27 mouse cellular contexts compared by ENCODE assay signal in genomic region chr9:75589850-75590790, GRCm38 (mm10). TPM values are rescaled to one million over a fixed set of nuclear protein-coding genes. Genes with fewer than 3 reads are reported as not detected.
DNase-seq lines count a peak whose midpoint lies in the region; ATAC-seq and TF ChIP-seq lines count a peak whose summit lies in the region.
"Had no signal": no experiment of that assay in that cellular context is flagged by ENCODE, and none has a peak within 500 bp of the region (broad histone marks: within the 10 kb centered on the region; RNA-seq: fewer than 3 reads in every experiment).

No protein-coding gene starts in this region.

- TF ChIP-seq CTCF in E14TG2a.4 (conservative IDR thresholded peaks at IDR 0.05; ENCODE audit: low read length): no peak

- H3K9ac ChIP-seq in intestine, embryonic 15.5 days: no peak overlapping the region
- H3K9ac ChIP-seq in neural tube, embryonic 15.5 days (replicated peaks): no peak overlapping the region
- no peak overlapping the region for H3K9ac ChIP-seq in kidney, embryonic 15.5 days
- H3K9ac ChIP-seq: embryonic facial prominence, embryonic 13.5 days; forebrain, embryonic 12.5 days; heart, embryonic 13.5 days; hindbrain, embryonic 14.5 days had no signal

- peaks cover 15% of the 10 kb centered on the region for H3K4me1 ChIP-seq in E14TG2a.4 (replicated peaks; ENCODE audit: low read depth, low read length)
- H3K4me1 ChIP-seq in intestine, embryonic 15.5 days (replicated peaks): 0 out of 2 replicates have a peak, but pooled peaks cover 2% of the 10 kb centered on the region
- H3K4me1 ChIP-seq in neural tube, embryonic 15.5 days: no peaks in the 10 kb centered on the region
- no peaks in the 10 kb centered on the region for H3K4me1 ChIP-seq in kidney, embryonic 15.5 days
- H3K4me1 ChIP-seq: embryonic facial prominence, embryonic 10.5 days; embryonic facial prominence, embryonic 13.5 days; forebrain, embryonic 12.5 days; heart, embryonic 10.5 days; heart, embryonic 13.5 days had no signal

- no peaks in the 10 kb centered on the region for H3K36me3 ChIP-seq in E14TG2a.4 (ENCODE audit: insufficient read depth, low read length)
- H3K36me3 ChIP-seq in intestine, embryonic 15.5 days: no peaks in the 10 kb centered on the region
- H3K36me3 ChIP-seq in neural tube, embryonic 15.5 days: peaks cover 97% of the 10 kb centered on the region
- peaks cover 9% of the 10 kb centered on the region; the same call in 1 of the 2 replicates for H3K36me3 ChIP-seq in kidney, embryonic 15.5 days

- peak; percentile 41 for DNase-seq in R1 (ENCODE audit: low read depth, low spot score)
- DNase-seq in kidney, adult 9 months: no peak
- DNase-seq: adrenal gland, adult 2 months; adrenal gland, postnatal 14 days; cerebellum, adult 11-12 months; cerebellum, adult 8-10 months; cerebellum, postnatal 10 days; embryo, embryonic 11 days; gastrocnemius, postnatal 10 days; gastrocnemius, postnatal 36 days; heart, adult 2 months; heart, postnatal 14 days; heart, postnatal 4 days had no signal

- WGBS in intestine, embryonic 15.5 days: 71% methylated on average over 15 of the region's 15 CpGs
- 69% methylated on average over 15 of the region's 15 CpGs for WGBS in neural tube, embryonic 15.5 days
- WGBS in kidney, embryonic 15.5 days: 68% methylated on average over 15 of the region's 15 CpGs

- 0 out of 2 replicates have a peak, but pooled peaks cover 4% of the 10 kb centered on the region for H3K9me3 ChIP-seq in E14TG2a.4 (ENCODE audit: low read length)
- H3K9me3 ChIP-seq in intestine, embryonic 15.5 days: no peaks in the 10 kb centered on the region
- no peaks in the 10 kb centered on the region for H3K9me3 ChIP-seq in neural tube, embryonic 15.5 days (replicated peaks)
- H3K9me3 ChIP-seq in kidney, embryonic 15.5 days (replicated peaks): no peaks in the 10 kb centered on the region
- H3K9me3 ChIP-seq: embryonic facial prominence, embryonic 10.5 days; embryonic facial prominence, embryonic 13.5 days; forebrain, embryonic 12.5 days; heart, embryonic 10.5 days; heart, embryonic 13.5 days had no signal

- no peak overlapping the region for H3K4me2 ChIP-seq in intestine, embryonic 15.5 days (replicated peaks)
- no peak overlapping the region for H3K4me2 ChIP-seq in neural tube, embryonic 15.5 days
- no peak overlapping the region for H3K4me2 ChIP-seq in kidney, embryonic 15.5 days
- H3K4me2 ChIP-seq: embryonic facial prominence, embryonic 13.5 days; forebrain, embryonic 12.5 days; heart, embryonic 13.5 days; hindbrain, embryonic 14.5 days had no signal

- peak; percentile 84 for ATAC-seq in intestine, embryonic 15.5 days
- 0 out of 2 replicates have a peak, but pooled peaks have one; percentile 28 for ATAC-seq in neural tube, embryonic 15.5 days (ENCODE audit: low FRiP score)
- ATAC-seq in kidney, embryonic 15.5 days (replicated peaks; ENCODE audit: low FRiP score): no peak
- ATAC-seq: CD4-positive, CD25-positive, alpha-beta regulatory T cell, adult 4 months; forebrain, embryonic 16.5 days; hindbrain, postnatal 0 days had no signal

- H3K27me3 ChIP-seq in E14TG2a.4 (ENCODE audit: insufficient read depth, low read length): no peaks in the 10 kb centered on the region
- H3K27me3 ChIP-seq in intestine, embryonic 15.5 days (replicated peaks): no peaks in the 10 kb centered on the region
- H3K27me3 ChIP-seq in neural tube, embryonic 15.5 days (replicated peaks): no peaks in the 10 kb centered on the region
- H3K27me3 ChIP-seq in kidney, embryonic 15.5 days: no peaks in the 10 kb centered on the region
- H3K27me3 ChIP-seq: embryonic facial prominence, embryonic 13.5 days; forebrain, embryonic 12.5 days; heart, embryonic 13.5 days had no signal

- no peak overlapping the region for H3K27ac ChIP-seq in intestine, embryonic 15.5 days
- H3K27ac ChIP-seq in neural tube, embryonic 15.5 days (replicated peaks): no peak overlapping the region; the same call in 1 of the 2 replicates
- H3K27ac ChIP-seq in kidney, embryonic 15.5 days: no peak overlapping the region
- H3K27ac ChIP-seq: embryonic facial prominence, embryonic 10.5 days; embryonic facial prominence, embryonic 13.5 days; forebrain, embryonic 12.5 days; heart, adult 2 months; heart, embryonic 10.5 days; heart, embryonic 13.5 days; hindbrain, embryonic 14.5 days; hindbrain, postnatal 0 days had no signal

- H3K4me3 ChIP-seq in E14TG2a.4 (replicated peaks; ENCODE audit: low read length): peak overlapping the region; percentile 11; the same call in 1 of the 2 replicates
- no peak overlapping the region for H3K4me3 ChIP-seq in intestine, embryonic 15.5 days (replicated peaks)
- H3K4me3 ChIP-seq in neural tube, embryonic 15.5 days (replicated peaks): no peak overlapping the region
- no peak overlapping the region for H3K4me3 ChIP-seq in kidney, embryonic 15.5 days (replicated peaks)
- H3K4me3 ChIP-seq: embryonic facial prominence, embryonic 10.5 days; embryonic facial prominence, embryonic 13.5 days; erythroblast, embryonic 14.5 days; forebrain, embryonic 12.5 days; heart, adult 2 months; heart, embryonic 10.5 days; heart, embryonic 13.5 days had no signal

RNA-seq across cellular contexts. Expression of gene Tmod2, which starts 21.0 kb away (rescaled TPM):
- 16.1 and 20.8 TPM in 2 replicates for polyA plus RNA-seq in intestine, embryonic 15.5 days (2015; fragmentation: Nextera tagmentation; extraction: Ambion mirVana)
- 252 and 283 TPM in 2 replicates for polyA plus RNA-seq in neural tube, embryonic 15.5 days (2015; fragmentation: Nextera tagmentation; extraction: Ambion mirVana)
- polyA plus RNA-seq in kidney, embryonic 15.5 days (2015; fragmentation: Nextera tagmentation; extraction: Ambion mirVana): 22.1 and 26.5 TPM in 2 replicates
- polyA plus RNA-seq: erythroblast, embryonic 14.5 days had no signal

RNA-seq across cellular contexts. Expression of gene Tmod3, which starts 30.7 kb away (rescaled TPM):
- polyA plus RNA-seq in intestine, embryonic 15.5 days (2015; fragmentation: Nextera tagmentation; extraction: Ambion mirVana): 98.6 and 105 TPM in 2 replicates
- polyA plus RNA-seq in neural tube, embryonic 15.5 days (2015; fragmentation: Nextera tagmentation; extraction: Ambion mirVana): 68.1 and 77.0 TPM in 2 replicates
- 143 and 144 TPM in 2 replicates for polyA plus RNA-seq in kidney, embryonic 15.5 days (2015; fragmentation: Nextera tagmentation; extraction: Ambion mirVana)

RNA-seq across cellular contexts. Expression of gene Lysmd2, which starts 35.4 kb away (rescaled TPM):
- polyA plus RNA-seq in intestine, embryonic 15.5 days (2015; fragmentation: Nextera tagmentation; extraction: Ambion mirVana): 19.4 and 20.1 TPM in 2 replicates
- polyA plus RNA-seq in neural tube, embryonic 15.5 days (2015; fragmentation: Nextera tagmentation; extraction: Ambion mirVana): 33.8 and 39.5 TPM in 2 replicates
- polyA plus RNA-seq in kidney, embryonic 15.5 days (2015; fragmentation: Nextera tagmentation; extraction: Ambion mirVana): 31.1 and 35.1 TPM in 2 replicates
- polyA plus RNA-seq: erythroblast, embryonic 14.5 days had no signal
